Comparison of ENCODE assay signal across 12 mouse cellular contexts in the genomic region with DNA sequence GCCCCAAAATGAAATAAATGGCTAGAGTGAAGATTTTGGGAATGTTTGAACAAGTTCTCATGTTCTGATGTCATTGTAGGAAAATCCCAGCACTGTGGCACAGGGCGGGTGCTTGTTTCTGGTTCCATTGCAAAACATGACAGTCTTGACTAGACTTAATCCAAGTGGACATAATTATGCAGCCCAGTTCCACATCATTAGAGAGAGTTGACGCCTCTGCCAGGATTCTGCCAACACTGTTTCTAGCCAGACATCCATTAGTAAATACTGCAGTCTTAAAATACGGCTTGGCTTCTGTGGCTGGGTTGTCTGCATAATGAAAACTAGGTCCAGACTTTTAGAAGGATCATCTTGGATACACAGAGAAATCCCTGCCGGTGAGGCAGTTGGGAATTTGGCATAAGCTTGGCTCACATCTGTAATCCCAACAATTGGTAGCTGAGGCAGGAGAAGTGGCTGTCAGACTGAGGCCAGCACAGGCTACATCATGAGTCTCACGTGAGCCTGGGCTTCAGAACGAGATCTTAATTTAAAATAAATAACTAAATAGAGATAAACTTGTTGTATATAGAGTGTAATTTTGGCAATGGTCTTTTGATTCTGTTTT. TPM values are rescaled to one million over a fixed set of nuclear protein-coding genes. Genes with fewer than 3 reads are reported as not detected.
DNase-seq lines count a peak whose midpoint lies in the region; ATAC-seq lines count a peak whose summit lies in the region.
"Had no signal": no experiment of that assay in that cellular context is flagged by ENCODE, and none has a peak within 500 bp of the region (broad histone marks: within the 10 kb centered on the region; RNA-seq: fewer than 3 reads in every experiment).

No protein-coding gene starts in this region.

- WGBS in hindbrain, embryonic 16.5 days, result 60% methylated on average over 6 of the region's 6 CpGs
- WGBS in hindbrain, embryonic 13.5 days, result 73% methylated on average over 6 of the region's 6 CpGs

- no peaks in the 10 kb centered on the region for H3K4me1 ChIP-seq in hindbrain, embryonic 16.5 days (ENCODE audit: control insufficient read depth, insufficient read depth, low read depth, low read length)
- peaks cover 4% of the 10 kb centered on the region for H3K4me1 ChIP-seq in hindbrain, embryonic 13.5 days (replicated peaks)

- peak; percentile 14 to 16 for DNase-seq in cerebellum, postnatal 14 days
- DNase-seq in cerebellum, adult 8-10 months, result no peak
- peak; percentile 17 to 25 for DNase-seq in urinary bladder, postnatal 36 days (ENCODE audit: low spot score in 2 of 2)
- DNase-seq in urinary bladder, postnatal 25 days (ENCODE audit: low spot score), result no peak
- DNase-seq in natural killer cell, adult 2 months (ENCODE audit: low spot score in 2 of 2), result no peak
- DNase-seq in spleen, postnatal 14 days (ENCODE audit: low spot score in 2 of 2), result no peak
- DNase-seq: adrenal gland, postnatal 10 days; cerebellum, adult 11-12 months; thymus, adult 18-20 months had no signal

- no peak overlapping the region for H3K4me2 ChIP-seq in hindbrain, embryonic 16.5 days (ENCODE audit: low read length)
- no peak overlapping the region for H3K4me2 ChIP-seq in hindbrain, embryonic 13.5 days

- H3K9me3 ChIP-seq in hindbrain, embryonic 16.5 days (ENCODE audit: control insufficient read depth, low read length), result no peaks in the 10 kb centered on the region
- no peaks in the 10 kb centered on the region for H3K9me3 ChIP-seq in hindbrain, embryonic 13.5 days

- no peak overlapping the region for H3K27ac ChIP-seq in hindbrain, embryonic 16.5 days (ENCODE audit: low read depth, low read length)
- no peak overlapping the region for H3K27ac ChIP-seq in hindbrain, embryonic 13.5 days
- H3K27ac ChIP-seq: liver, embryonic 14.5 days had no signal

- ATAC-seq in hindbrain, embryonic 16.5 days, result peak; percentile 48; the same call in 1 of the 2 replicates
- ATAC-seq in hindbrain, embryonic 13.5 days (ENCODE audit: low FRiP score), result no peak

- H3K36me3 ChIP-seq in hindbrain, embryonic 16.5 days (ENCODE audit: control insufficient read depth, insufficient read depth, low read length), result no peaks in the 10 kb centered on the region
- no peaks in the 10 kb centered on the region for H3K36me3 ChIP-seq in hindbrain, embryonic 13.5 days

- no peak overlapping the region for H3K4me3 ChIP-seq in hindbrain, embryonic 16.5 days (ENCODE audit: low read length)
- H3K4me3 ChIP-seq in hindbrain, embryonic 13.5 days, result no peak overlapping the region

- no peaks in the 10 kb centered on the region for H3K27me3 ChIP-seq in hindbrain, embryonic 16.5 days (replicated peaks; ENCODE audit: control insufficient read depth, insufficient read depth, low read length)
- H3K27me3 ChIP-seq in hindbrain, embryonic 13.5 days, result 0 out of 2 replicates have a peak, but pooled peaks cover 2% of the 10 kb centered on the region

- no peak overlapping the region for H3K9ac ChIP-seq in hindbrain, embryonic 16.5 days (ENCODE audit: low read depth, low read length)
- no peak overlapping the region for H3K9ac ChIP-seq in hindbrain, embryonic 13.5 days

RNA-seq across cellular contexts. Expression of gene Picalm, which starts 34.1 kb away (rescaled TPM):
- polyA plus RNA-seq in hindbrain, embryonic 16.5 days (2015; fragmentation: Nextera tagmentation; extraction: Ambion mirVana), result 34.4 and 35.6 TPM in 2 replicates
- 42.4 and 43.1 TPM in 2 replicates for polyA plus RNA-seq in hindbrain, embryonic 13.5 days (2015; fragmentation: Nextera tagmentation; extraction: Ambion mirVana)

Comparison
In these comparisons a context has a peak if more than half of its experiments do, and no peak if none do; other contexts are left out.
1. DNase-seq: peak in cerebellum, postnatal 14 days (2 of 2) and urinary bladder, postnatal 36 days (2 of 2); none in cerebellum, adult 8-10 months (single experiment), urinary bladder, postnatal 25 days (single experiment), natural killer cell, adult 2 months (0 of 2) and spleen, postnatal 14 days (0 of 2).